ENCODE assay signal across 14 mouse cellular contexts in the genomic region with DNA sequence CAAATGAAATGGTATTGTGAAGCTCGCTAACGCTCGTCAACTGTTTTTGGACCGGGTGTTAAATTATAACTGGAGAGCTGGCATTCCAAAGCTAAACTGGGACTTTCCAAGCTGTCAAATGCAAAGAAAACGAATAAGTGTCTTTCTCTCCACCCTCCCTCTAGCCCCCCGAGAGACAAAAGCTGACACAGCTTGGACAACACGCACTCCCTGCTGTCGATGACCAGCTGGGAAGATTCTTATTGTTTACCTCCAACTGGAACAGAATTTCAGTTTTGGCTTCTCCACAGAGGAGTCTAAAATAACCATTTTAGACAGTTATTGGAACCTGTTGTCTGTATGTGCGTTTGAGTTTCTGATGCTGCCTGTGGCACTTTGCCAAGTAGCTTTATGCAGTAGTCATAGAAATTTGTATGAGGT.
DNase-seq lines count a peak whose midpoint lies in the region; ATAC-seq lines count a peak whose summit lies in the region.
"Had no signal": no experiment of that assay in that cellular context is flagged by ENCODE, and none has a peak within 500 bp of the region (broad histone marks: within the 10 kb centered on the region; RNA-seq: fewer than 3 reads in every experiment).

No protein-coding gene starts in this region.

- no peak overlapping the region for H3K9ac ChIP-seq in hindbrain, embryonic 13.5 days
- H3K9ac ChIP-seq in hindbrain, embryonic 16.5 days (ENCODE audit: low read depth, low read length): no peak overlapping the region
- no peak overlapping the region for H3K9ac ChIP-seq in lung, embryonic 16.5 days (ENCODE audit: low read length)
- H3K9ac ChIP-seq: limb, embryonic 13.5 days; midbrain, embryonic 15.5 days had no signal

- H3K9me3 ChIP-seq in hindbrain, embryonic 13.5 days: no peaks in the 10 kb centered on the region
- no peaks in the 10 kb centered on the region for H3K9me3 ChIP-seq in hindbrain, embryonic 16.5 days (ENCODE audit: control insufficient read depth, low read length)
- no peaks in the 10 kb centered on the region for H3K9me3 ChIP-seq in lung, embryonic 16.5 days (ENCODE audit: control insufficient read depth, low read length)
- H3K9me3 ChIP-seq: limb, embryonic 13.5 days; midbrain, embryonic 15.5 days had no signal

- H3K4me2 ChIP-seq in hindbrain, embryonic 13.5 days: no peak overlapping the region
- no peak overlapping the region for H3K4me2 ChIP-seq in hindbrain, embryonic 16.5 days (ENCODE audit: low read length)
- no peak overlapping the region for H3K4me2 ChIP-seq in lung, embryonic 16.5 days (ENCODE audit: low read depth, low read length)
- H3K4me2 ChIP-seq: limb, embryonic 13.5 days; midbrain, embryonic 15.5 days had no signal

- H3K27me3 ChIP-seq in hindbrain, embryonic 13.5 days: no peaks in the 10 kb centered on the region
- H3K27me3 ChIP-seq in hindbrain, embryonic 16.5 days (replicated peaks; ENCODE audit: control insufficient read depth, insufficient read depth, low read length): no peaks in the 10 kb centered on the region
- H3K27me3 ChIP-seq in lung, embryonic 16.5 days (ENCODE audit: control insufficient read depth, insufficient read depth, low read depth, low read length): no peaks in the 10 kb centered on the region
- H3K27me3 ChIP-seq: midbrain, embryonic 15.5 days had no signal

- no peak overlapping the region for H3K4me3 ChIP-seq in hindbrain, embryonic 13.5 days
- H3K4me3 ChIP-seq in hindbrain, embryonic 16.5 days (ENCODE audit: low read length): no peak overlapping the region
- H3K4me3 ChIP-seq in lung, embryonic 16.5 days (ENCODE audit: low read length): no peak overlapping the region
- H3K4me3 ChIP-seq: limb, embryonic 13.5 days; midbrain, embryonic 15.5 days had no signal

- ATAC-seq in hindbrain, embryonic 13.5 days (ENCODE audit: low FRiP score): no peak
- ATAC-seq in hindbrain, embryonic 16.5 days: no peak
- peak; percentile 84 for ATAC-seq in lung, embryonic 16.5 days (ENCODE audit: low read depth)
- ATAC-seq: midbrain, embryonic 15.5 days; Patski had no signal

- H3K27ac ChIP-seq in hindbrain, embryonic 13.5 days: peak overlapping the region; percentile 24; the same call in 1 of the 2 replicates
- H3K27ac ChIP-seq in hindbrain, embryonic 16.5 days (ENCODE audit: low read depth, low read length): no peak overlapping the region
- H3K27ac ChIP-seq in lung, embryonic 16.5 days (ENCODE audit: low read length): peak overlapping the region; percentile 32
- H3K27ac ChIP-seq: limb, embryonic 13.5 days; midbrain, embryonic 15.5 days had no signal

- peaks cover 42% of the 10 kb centered on the region for H3K4me1 ChIP-seq in hindbrain, embryonic 13.5 days (replicated peaks)
- peaks cover 7% of the 10 kb centered on the region for H3K4me1 ChIP-seq in hindbrain, embryonic 16.5 days (ENCODE audit: control insufficient read depth, insufficient read depth, low read depth, low read length)
- peaks cover 10% of the 10 kb centered on the region; the same call in 1 of the 2 replicates for H3K4me1 ChIP-seq in lung, embryonic 16.5 days (replicated peaks; ENCODE audit: control insufficient read depth, insufficient read depth, low read length)

- H3K36me3 ChIP-seq in hindbrain, embryonic 13.5 days: no peaks in the 10 kb centered on the region
- no peaks in the 10 kb centered on the region for H3K36me3 ChIP-seq in hindbrain, embryonic 16.5 days (ENCODE audit: control insufficient read depth, insufficient read depth, low read length)
- no peaks in the 10 kb centered on the region for H3K36me3 ChIP-seq in lung, embryonic 16.5 days (ENCODE audit: control insufficient read depth, insufficient read depth, low read length)
- H3K36me3 ChIP-seq: limb, embryonic 13.5 days; midbrain, embryonic 15.5 days had no signal

- no peak for DNase-seq in lung, postnatal 25 days (ENCODE audit: low spot score)
- peak; percentile 66 for DNase-seq in brain, adult 2 months (ENCODE audit: low read depth, low spot score)
- DNase-seq in left cerebral cortex, postnatal 14 days (ENCODE audit: low spot score in 2 of 2): peak; percentile 48 to 73
- DNase-seq in kidney, adult 8-10 months: no peak
- DNase-seq: heart, adult 18-20 months; heart, postnatal 14 days; kidney, postnatal 4 days; thymus, postnatal 4 days had no signal

- intact Hi-C loops in left cerebral cortex, postnatal 14 days (cut with DNase I): loop anchor here (10.0 kb wide), 1 partner anchor 122 kb away; a partner anchor contains a TSS

- 37% methylated on average over 9 of the region's 9 CpGs for WGBS in hindbrain, embryonic 13.5 days
- 35% methylated on average over 9 of the region's 9 CpGs for WGBS in hindbrain, embryonic 16.5 days
- WGBS in lung, embryonic 16.5 days: 51% methylated on average over 9 of the region's 9 CpGs

Comparison
In these comparisons a context has a peak if more than half of its experiments do, and no peak if none do; other contexts are left out.
1. DNase-seq: peak in brain, adult 2 months (single experiment) and left cerebral cortex, postnatal 14 days (2 of 2); none in lung, postnatal 25 days (single experiment) and kidney, adult 8-10 months (0 of 2).